Mouse (Mus musculus): ENCODE data around the gene Gpr62.

The Gpr62 gene

GRCm38 (mm10) chr9:106454888-106455681 is 10.7 kb downstream of the Gpr62 start:
- DNase-seq = no peak

- no peak for DNase-seq
These were observed 11.5 kb downstream of the Gpr62 start for GRCm38 (mm10) chr9:106454071-106454761.

- DNase-seq = peak; percentile 33 to 46
These were observed 12.3 kb downstream of the Gpr62 start, which contains the start of gene Pcbp4 for GRCm38 (mm10) chr9:106453271-106454070. Pcbp4 (plus strand) TSS chr9:106453291.

GRCm38 (mm10) chr9:106452821-106453220 is 12.9 kb downstream of the Gpr62 start:
- DNase-seq = peak in 1 of 2 experiments; percentile 22

GRCm38 (mm10) chr9:106452351-106452750 is 13.4 kb downstream of the Gpr62 start:
- DNase-seq = no peak

GRCm38 (mm10) chr9:106451899-106452298 is 13.8 kb downstream of the Gpr62 start:
- DNase-seq = no peak

GRCm38 (mm10) chr9:106451298-106451697 is 14.4 kb downstream of the Gpr62 start:
- no peak for DNase-seq

GRCm38 (mm10) chr9:106450661-106451060 is 15.1 kb downstream of the Gpr62 start:
- no peak for DNase-seq

GRCm38 (mm10) chr9:106449947-106450346 is 15.8 kb downstream of the Gpr62 start:
- no peak for DNase-seq

GRCm38 (mm10) chr9:106448498-106449031 is 17.2 kb downstream of the Gpr62 start:
- DNase-seq = peak; percentile 66 to 72

GRCm38 (mm10) chr9:106447951-106448350 is 17.8 kb downstream of the Gpr62 start:
- no peak for DNase-seq

- DNase-seq = peak; percentile 76 to 80
These were observed 18.4 kb downstream of the Gpr62 start, which contains the start of the genes Abhd14b and Abhd14a for GRCm38 (mm10) chr9:106447348-106447747. Abhd14b (plus strand) TSS chr9:106447459. Abhd14a (minus strand) TSS chr9:106447678.

GRCm38 (mm10) chr9:106444836-106445235 is 20.9 kb downstream of the Gpr62 start:
- no peak for DNase-seq

GRCm38 (mm10) chr9:106442680-106443079 is 23.1 kb downstream of the Gpr62 start:
- no peak for DNase-seq

- DNase-seq = no peak
These were observed 29.2 kb downstream of the Gpr62 start for GRCm38 (mm10) chr9:106436566-106436965.

- DNase-seq = no peak
These were observed 32.3 kb downstream of the Gpr62 start for GRCm38 (mm10) chr9:106433389-106433788.

- no peak for DNase-seq
These were observed 35.8 kb downstream of the Gpr62 start for GRCm38 (mm10) chr9:106430015-106430264.

GRCm38 (mm10) chr9:106429221-106430014 is 36.3 kb downstream of the Gpr62 start, which contains the start of gene Rpl29:
Rpl29 (plus strand) TSS chr9:106429454.
- peak; percentile 96 for DNase-seq

GRCm38 (mm10) chr9:106428719-106429220 is 37.0 kb downstream of the Gpr62 start:
- DNase-seq = no peak

- DNase-seq = peak; percentile 89 to 91
These were observed 43.9 kb downstream of the Gpr62 start for GRCm38 (mm10) chr9:106421865-106422160.

- DNase-seq = no peak
These were observed 44.5 kb downstream of the Gpr62 start for GRCm38 (mm10) chr9:106421033-106421864.

Data from B cell, adult 2 months (primary cell).